Mouse (Mus musculus) liver, embryonic 13.5 days (tissue): Measurements from ENCODE around the gene Hba-a2. TPM values are rescaled to one million over a fixed set of nuclear protein-coding genes. Genes with fewer than 3 reads are reported as not detected.

ENCODE experiments used
- polyA plus RNA-seq: library from polyadenylated mRNA; unstranded; fragments of >200 nt; fragmentation: Nextera tagmentation; extraction: Ambion mirVana; gene quantifications from 2 replicates; pipeline ENCODE4 v1.2.1, GENCODE M21; 2015

Gene Hba-a2
- polyA plus RNA-seq, 1 experiment from 2014 or later = 155,581 TPM

Other genes with a start within 250 kb of the Hba-a2 start
- 0.08 and 0.13 TPM in 2 replicates for gene Il9r, start 96.2 kb upstream of the Hba-a2 start, polyA plus RNA-seq
- 92.2 and 93.1 TPM in 2 replicates for gene Snrnp25, start 91.1 kb upstream of the Hba-a2 start, polyA plus RNA-seq
- 5.6 and 6.2 TPM in 2 replicates for gene Rhbdf1, start 74.2 kb upstream of the Hba-a2 start, polyA plus RNA-seq
- 19.7 and 21.6 TPM in 2 replicates for gene Mpg, start 70.0 kb upstream of the Hba-a2 start, polyA plus RNA-seq
- gene Nprl3, start 28.8 kb upstream of the Hba-a2 start, polyA plus RNA-seq = 27.5 and 29.7 TPM in 2 replicates
- 289 and 430 TPM in 2 replicates for gene Hba-x, start 20.1 kb upstream of the Hba-a2 start, polyA plus RNA-seq
- 56,818 and 64,288 TPM in 2 replicates for gene Hba-a1, start 13.0 kb upstream of the Hba-a2 start, polyA plus RNA-seq
- gene Hbq1b, start 9.5 kb upstream of the Hba-a2 start, polyA plus RNA-seq = 111 and 141 TPM in 2 replicates
- gene Hbq1a, start 3.6 kb downstream of the Hba-a2 start, polyA plus RNA-seq = 5.6 and 6.1 TPM in 2 replicates
- 0.84 and 1.1 TPM in 2 replicates for gene Sh3pxd2b, start 51.3 kb downstream of the Hba-a2 start, polyA plus RNA-seq
- 5.1 and 5.9 TPM in 2 replicates for gene Ubtd2, start 158.9 kb downstream of the Hba-a2 start, polyA plus RNA-seq
- 0.46 and 0.74 TPM in 2 replicates for gene Efcab9, start 235.6 kb downstream of the Hba-a2 start, polyA plus RNA-seq
- gene Stk10, start 236.8 kb downstream of the Hba-a2 start, polyA plus RNA-seq = 3.0 and 4.5 TPM in 2 replicates